Mouse (Mus musculus): ENCODE measurements at regions not wholly inside any gene's neighbourhood (a gene's known extent, or its start where the extent isn't known, plus 50 kb on each side); places are given as distances from the start of the nearest gene placed in this dataset.
A peak's percentile ranks its signal among the peaks of the same experiment; 100 is the strongest.

GRCm38 (mm10) chr19:33029688-33030444, 272.6 kb downstream of the Pten start:
- ATAC-seq (replicated peaks; ENCODE audit: low read depth, poor library complexity, severe bottlenecking): no peak

GRCm38 (mm10) chr19:33040512-33040911, 283.2 kb downstream of the Pten start:
- 0 out of 2 replicates have a peak, but pooled peaks have one; percentile 18 for ATAC-seq (replicated peaks; ENCODE audit: low read depth, poor library complexity, severe bottlenecking)

- ATAC-seq (replicated peaks; ENCODE audit: low read depth, poor library complexity, severe bottlenecking): no peak
Observed at GRCm38 (mm10) chr19:33040991-33041390, 283.7 kb downstream of the Pten start.

GRCm38 (mm10) chr19:33042760-33043159, 285.5 kb downstream of the Pten start:
- ATAC-seq (replicated peaks; ENCODE audit: low read depth, poor library complexity, severe bottlenecking): no peak

- no peak for ATAC-seq (replicated peaks; ENCODE audit: low read depth, poor library complexity, severe bottlenecking)
Observed at GRCm38 (mm10) chr19:33043696-33044095, 286.4 kb downstream of the Pten start.

- no peak for ATAC-seq (replicated peaks; ENCODE audit: low read depth, poor library complexity, severe bottlenecking)
Observed at GRCm38 (mm10) chr19:33048754-33049442, 291.6 kb downstream of the Pten start.

- ATAC-seq (replicated peaks; ENCODE audit: low read depth, poor library complexity, severe bottlenecking): no peak
Observed at GRCm38 (mm10) chr19:33053199-33053867, 296.0 kb downstream of the Pten start.

- peak; percentile 65 for ATAC-seq (replicated peaks; ENCODE audit: low read depth, poor library complexity, severe bottlenecking)
Observed at GRCm38 (mm10) chr19:33056372-33056791, 299.1 kb downstream of the Pten start.

GRCm38 (mm10) chr19:33061006-33061405, 303.7 kb downstream of the Pten start:
- no peak for ATAC-seq (replicated peaks; ENCODE audit: low read depth, poor library complexity, severe bottlenecking)

- ATAC-seq (replicated peaks; ENCODE audit: low read depth, poor library complexity, severe bottlenecking): no peak
Observed at GRCm38 (mm10) chr19:33062165-33063058, 305.1 kb downstream of the Pten start.

- ATAC-seq (replicated peaks; ENCODE audit: low read depth, poor library complexity, severe bottlenecking): no peak
Observed at GRCm38 (mm10) chr19:33065274-33066200, 308.2 kb downstream of the Pten start.

- ATAC-seq (replicated peaks; ENCODE audit: low read depth, poor library complexity, severe bottlenecking): no peak
Observed at GRCm38 (mm10) chr19:33068351-33068955, 311.2 kb downstream of the Pten start.

GRCm38 (mm10) chr19:33069761-33070160, 312.5 kb downstream of the Pten start:
- ATAC-seq (replicated peaks; ENCODE audit: low read depth, poor library complexity, severe bottlenecking): peak; percentile 52

- no peak for ATAC-seq (replicated peaks; ENCODE audit: low read depth, poor library complexity, severe bottlenecking)
Observed at GRCm38 (mm10) chr19:33072299-33072698, 315.0 kb downstream of the Pten start.

- no peak for ATAC-seq (replicated peaks; ENCODE audit: low read depth, poor library complexity, severe bottlenecking)
Observed at GRCm38 (mm10) chr19:33074907-33075306, 317.2 kb downstream of the Rnls start.

GRCm38 (mm10) chr19:33078681-33079360, 313.3 kb downstream of the Rnls start:
- ATAC-seq (replicated peaks; ENCODE audit: low read depth, poor library complexity, severe bottlenecking): no peak

GRCm38 (mm10) chr19:33079959-33080358, 312.1 kb downstream of the Rnls start:
- ATAC-seq (replicated peaks; ENCODE audit: low read depth, poor library complexity, severe bottlenecking): no peak

GRCm38 (mm10) chr19:33081493-33081892, 310.6 kb downstream of the Rnls start:
- no peak for ATAC-seq (replicated peaks; ENCODE audit: low read depth, poor library complexity, severe bottlenecking)

All from common myeloid progenitor, adult 5-6 weeks (primary cell).